Mouse (Mus musculus): ENCODE results near the gene Hrg. TPM values are rescaled to one million over a fixed set of nuclear protein-coding genes. Genes with fewer than 3 reads are reported as not detected.

Hrg gene
- polyA plus RNA-seq (2012; ENCODE audit: insufficient read depth, low replicate concordance), result not detected in 2 replicates

DNA sequence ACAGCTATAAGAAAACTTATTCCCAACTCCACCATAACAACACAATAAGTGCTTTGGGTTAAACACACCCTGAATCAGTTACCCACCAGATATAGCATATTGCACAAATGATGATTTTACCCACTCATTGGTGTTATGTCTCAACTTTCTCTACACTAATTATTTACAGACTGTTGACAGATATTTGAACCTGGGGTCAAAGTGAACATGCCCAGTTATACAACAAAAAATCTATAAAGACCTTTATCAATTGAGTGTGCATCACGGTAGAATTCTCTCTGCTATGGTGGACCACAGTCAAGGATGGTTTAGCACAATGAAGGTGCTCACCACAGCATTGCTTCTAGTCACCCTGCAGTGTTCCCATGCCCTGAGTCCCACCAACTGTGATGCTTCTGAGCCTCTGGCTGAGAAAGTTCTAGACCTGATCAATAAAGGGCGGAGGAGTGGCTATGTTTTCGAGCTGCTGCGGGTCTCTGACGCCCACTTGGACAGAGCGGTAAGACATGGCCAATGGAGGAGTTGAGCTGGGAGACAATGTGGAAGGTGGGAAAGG is at the start of gene Hrg:
Gene Hrg (plus strand): TSS at position 233 of the 556 bp plus-strand sequence.
- H3K4me1 ChIP-seq, result no peaks in the 10 kb centered on the region
- no peaks in the 10 kb centered on the region for H3K9me3 ChIP-seq
- no peaks in the 10 kb centered on the region for H3K36me3 ChIP-seq (replicated peaks; ENCODE audit: low read length)
- no peak within 1 kb of the TSS for H3K4me3 ChIP-seq (replicated peaks)
- no peak for TF ChIP-seq FLI1 (IDR thresholded peaks at IDR 0.05; ENCODE audit: low read length)
- TF ChIP-seq GATA1 (IDR thresholded peaks at IDR 0.05; ENCODE audit: borderline replicate concordance, low read length), result no peak
- H3K27me3 ChIP-seq (replicated peaks), result peaks cover 2% of the 10 kb centered on the region

DNA sequence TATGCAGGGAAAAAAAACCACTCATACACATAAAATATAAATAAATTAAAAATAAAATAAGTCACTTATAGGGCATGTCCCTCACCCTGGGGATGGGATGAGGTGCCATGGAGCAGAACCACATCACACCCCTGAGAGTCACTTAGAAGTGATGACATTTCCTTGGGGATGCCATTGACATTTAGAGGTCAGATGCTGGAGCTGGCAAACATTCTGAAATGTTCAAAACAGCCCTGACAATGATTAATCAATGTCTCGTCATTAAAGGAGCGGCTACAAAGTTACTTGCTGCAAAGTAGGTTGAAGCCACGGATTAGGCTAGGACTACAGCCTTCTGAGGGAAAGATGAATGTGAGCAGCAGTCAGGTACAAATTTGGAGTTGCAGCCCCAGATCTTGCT is 49.5 kb upstream of the Hrg start:
- no peaks in the 10 kb centered on the region for H3K9me3 ChIP-seq
- no peaks in the 10 kb centered on the region for H3K36me3 ChIP-seq (replicated peaks; ENCODE audit: low read length)
- H3K4me1 ChIP-seq, result peaks cover 13% of the 10 kb centered on the region; the same call in 1 of the 2 replicates
- TF ChIP-seq GATA1 (IDR thresholded peaks at IDR 0.05; ENCODE audit: borderline replicate concordance, low read length) (no peak), FLI1 (IDR thresholded peaks at IDR 0.05; ENCODE audit: low read length) (no peak)
- peaks cover 26% of the 10 kb centered on the region for H3K27me3 ChIP-seq (replicated peaks)
- H3K4me3 ChIP-seq (replicated peaks), result no peak overlapping the region

DNA sequence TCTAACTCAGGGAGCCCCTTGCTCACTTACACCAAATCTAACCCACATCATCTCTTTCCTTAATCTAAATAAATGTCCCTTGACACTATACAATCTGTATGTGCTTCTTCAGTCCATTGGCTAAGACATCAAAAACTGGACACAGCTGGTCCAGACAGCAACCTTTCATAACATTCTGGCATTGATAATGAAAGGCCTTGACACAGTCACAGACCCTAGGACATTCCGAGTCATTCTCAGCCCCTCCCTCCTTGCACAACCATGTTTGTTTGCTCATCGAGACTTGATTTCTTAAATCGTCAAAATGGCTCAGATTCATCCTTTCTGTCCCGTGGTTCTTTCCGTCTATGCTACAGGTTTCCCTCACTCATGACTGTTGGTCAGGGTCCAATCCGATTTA is 41.6 kb upstream of the Hrg start:
- TF ChIP-seq FLI1 (IDR thresholded peaks at IDR 0.05; ENCODE audit: low read length) (no peak), GATA1 (IDR thresholded peaks at IDR 0.05; ENCODE audit: borderline replicate concordance, low read length) (no peak)
- Histone ChIP-seq H3K4me1 (no peaks in the 10 kb centered on the region), H3K27me3 (replicated peaks) (peaks cover 7% of the 10 kb centered on the region), H3K9me3 (no peaks in the 10 kb centered on the region), H3K4me3 (replicated peaks) (no peak overlapping the region), H3K36me3 (replicated peaks; ENCODE audit: low read length) (no peaks in the 10 kb centered on the region)

DNA sequence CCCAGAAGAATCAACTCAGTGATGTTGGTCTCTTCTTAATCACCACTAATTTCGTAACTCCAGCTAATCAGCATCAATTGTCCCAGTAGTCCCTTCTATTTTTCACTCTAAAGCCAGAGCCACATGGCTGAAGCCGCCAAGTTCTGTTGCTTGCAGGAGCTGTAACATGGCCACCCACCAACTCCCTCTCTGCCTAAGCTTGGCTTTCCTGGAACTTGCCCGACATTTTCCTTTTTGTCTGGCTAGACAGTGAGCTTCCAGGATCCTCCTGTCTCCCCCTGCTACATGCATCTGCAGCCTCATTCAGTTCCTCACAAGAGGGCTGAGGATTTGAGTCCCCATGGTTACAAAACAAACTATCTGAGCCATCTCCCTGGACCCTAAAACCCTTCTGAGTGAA is 38.9 kb upstream of the Hrg start:
- no peak for TF ChIP-seq GATA1 (IDR thresholded peaks at IDR 0.05; ENCODE audit: borderline replicate concordance, low read length)
- TF ChIP-seq FLI1 (IDR thresholded peaks at IDR 0.05; ENCODE audit: low read length), result no peak
- peaks cover 2% of the 10 kb centered on the region for H3K27me3 ChIP-seq (replicated peaks)
- no peaks in the 10 kb centered on the region for H3K36me3 ChIP-seq (replicated peaks; ENCODE audit: low read length)
- H3K4me1 ChIP-seq, result no peaks in the 10 kb centered on the region
- H3K9me3 ChIP-seq, result 0 out of 2 replicates have a peak, but pooled peaks cover 4% of the 10 kb centered on the region
- no peak overlapping the region for H3K4me3 ChIP-seq (replicated peaks)

DNA sequence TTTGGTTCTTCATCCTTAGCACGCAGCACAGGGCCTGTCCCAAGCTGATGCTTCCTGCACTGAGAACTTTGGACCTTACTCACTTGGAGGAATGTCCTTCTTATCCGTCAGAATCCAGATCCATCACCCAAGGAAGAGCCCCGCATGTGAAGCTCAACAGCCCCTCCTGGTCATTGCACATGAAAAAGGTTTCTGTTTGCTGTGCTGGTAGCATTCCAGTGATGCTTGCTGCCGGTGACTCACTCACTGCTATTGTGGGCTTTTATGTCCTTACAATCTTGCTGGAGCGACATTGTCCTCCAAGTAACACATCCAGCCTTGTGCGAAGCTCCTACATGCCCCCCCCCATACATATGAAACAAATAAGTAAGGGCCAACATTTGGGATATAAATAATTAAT is 38.0 kb upstream of the Hrg start:
- TF ChIP-seq GATA1 (IDR thresholded peaks at IDR 0.05; ENCODE audit: borderline replicate concordance, low read length), result no peak
- no peak for TF ChIP-seq FLI1 (IDR thresholded peaks at IDR 0.05; ENCODE audit: low read length)
- Histone ChIP-seq H3K36me3 (replicated peaks; ENCODE audit: low read length) (no peaks in the 10 kb centered on the region), H3K27me3 (replicated peaks) (peaks cover 2% of the 10 kb centered on the region), H3K4me1 (no peaks in the 10 kb centered on the region), H3K9me3 (0 out of 2 replicates have a peak, but pooled peaks cover 6% of the 10 kb centered on the region), H3K4me3 (replicated peaks) (no peak overlapping the region)

DNA sequence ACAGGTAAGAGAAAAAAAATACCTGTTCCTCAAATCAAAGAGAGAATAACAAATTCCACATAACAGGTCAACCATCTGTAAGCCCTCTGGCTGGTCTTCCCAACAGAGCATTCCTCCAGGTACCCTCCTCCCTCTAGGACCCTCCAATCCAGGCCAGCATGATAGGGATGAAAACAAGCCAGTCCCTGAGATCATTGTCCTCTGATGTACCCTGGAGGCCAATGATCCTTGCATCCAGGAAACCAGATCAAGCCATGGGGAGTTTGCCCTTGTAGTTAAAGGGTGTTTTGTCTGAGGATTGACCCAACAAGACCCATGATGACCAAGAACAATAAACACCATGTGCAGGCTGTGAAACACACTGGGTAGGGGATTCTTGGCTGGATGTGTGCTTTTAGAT is 36.6 kb upstream of the Hrg start:
- TF ChIP-seq FLI1 (IDR thresholded peaks at IDR 0.05; ENCODE audit: low read length), result no peak
- no peak for TF ChIP-seq GATA1 (IDR thresholded peaks at IDR 0.05; ENCODE audit: borderline replicate concordance, low read length)
- peaks cover 2% of the 10 kb centered on the region for H3K27me3 ChIP-seq (replicated peaks)
- H3K36me3 ChIP-seq (replicated peaks; ENCODE audit: low read length), result no peaks in the 10 kb centered on the region
- H3K4me1 ChIP-seq, result no peaks in the 10 kb centered on the region
- no peak overlapping the region for H3K4me3 ChIP-seq (replicated peaks)
- H3K9me3 ChIP-seq, result 0 out of 2 replicates have a peak, but pooled peaks cover 7% of the 10 kb centered on the region

DNA sequence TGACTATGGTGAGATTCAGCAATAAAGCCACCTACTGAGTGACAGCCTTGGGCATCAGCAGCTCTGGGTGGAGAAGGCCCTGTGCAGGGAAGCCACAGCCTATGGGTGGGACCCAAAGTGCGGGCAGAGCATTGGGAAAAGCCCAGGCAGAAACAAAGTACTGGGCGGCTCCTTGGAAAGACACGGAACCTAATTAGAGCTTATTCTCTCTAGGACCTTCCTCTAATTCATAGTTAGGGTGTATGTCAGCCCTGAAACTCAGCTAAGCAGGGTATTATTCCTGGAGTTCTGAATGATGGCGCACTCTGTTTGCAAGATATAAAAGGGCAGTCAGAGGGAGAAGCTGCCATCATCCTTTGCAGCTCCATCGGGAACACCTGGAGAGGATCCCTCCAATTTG is 32.8 kb upstream of the Hrg start, which contains the start of gene Fetub:
Gene Fetub (plus strand): TSS at position 301 of the 400 bp plus-strand sequence.
- Histone ChIP-seq H3K4me1 (peaks cover 6% of the 10 kb centered on the region), H3K9me3 (0 out of 2 replicates have a peak, but pooled peaks cover 7% of the 10 kb centered on the region), H3K4me3 (replicated peaks) (no peak within 1 kb of the TSS), H3K36me3 (replicated peaks; ENCODE audit: low read length) (no peaks in the 10 kb centered on the region), H3K27me3 (replicated peaks) (no peaks in the 10 kb centered on the region)
- TF ChIP-seq GATA1 (IDR thresholded peaks at IDR 0.05; ENCODE audit: borderline replicate concordance, low read length), result no peak

DNA sequence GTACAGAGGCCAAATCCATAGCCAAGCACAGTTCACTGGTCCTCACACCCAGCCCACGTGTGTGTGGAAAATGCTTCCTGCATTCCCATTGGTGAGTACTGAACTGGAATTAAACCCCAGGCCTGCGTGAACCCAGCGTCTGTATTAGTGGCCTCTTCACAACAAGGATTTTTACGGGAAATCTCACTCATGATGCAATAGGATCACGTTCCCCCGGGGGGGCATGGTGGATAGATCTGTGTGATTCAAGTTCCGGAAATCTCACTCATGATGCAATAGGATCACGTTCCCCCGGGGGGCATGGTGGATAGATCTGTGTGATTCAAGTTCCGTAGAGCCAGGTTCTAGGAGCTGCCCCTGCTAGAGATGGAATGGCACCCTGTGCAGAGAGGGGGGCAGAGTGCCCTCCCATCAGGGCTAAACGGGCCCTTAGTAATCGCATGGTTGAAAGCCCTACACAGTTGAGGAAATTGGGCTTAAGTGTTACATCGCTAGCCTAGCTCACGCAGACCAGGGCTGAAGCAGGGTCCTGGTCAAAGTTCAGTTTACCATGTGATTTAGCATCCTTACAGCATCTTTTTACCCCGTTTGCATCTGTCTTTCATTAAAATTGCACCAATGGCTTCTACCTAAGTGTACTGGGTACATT is 32.1 kb upstream of the Hrg start:
- TF ChIP-seq GATA1 (IDR thresholded peaks at IDR 0.05; ENCODE audit: borderline replicate concordance, low read length) (no peak), FLI1 (IDR thresholded peaks at IDR 0.05; ENCODE audit: low read length) (no peak)
- no peak overlapping the region for H3K4me3 ChIP-seq (replicated peaks)
- no peaks in the 10 kb centered on the region for H3K36me3 ChIP-seq (replicated peaks; ENCODE audit: low read length)
- H3K9me3 ChIP-seq, result 0 out of 2 replicates have a peak, but pooled peaks cover 7% of the 10 kb centered on the region
- peaks cover 6% of the 10 kb centered on the region for H3K4me1 ChIP-seq
- H3K27me3 ChIP-seq (replicated peaks), result no peaks in the 10 kb centered on the region

DNA sequence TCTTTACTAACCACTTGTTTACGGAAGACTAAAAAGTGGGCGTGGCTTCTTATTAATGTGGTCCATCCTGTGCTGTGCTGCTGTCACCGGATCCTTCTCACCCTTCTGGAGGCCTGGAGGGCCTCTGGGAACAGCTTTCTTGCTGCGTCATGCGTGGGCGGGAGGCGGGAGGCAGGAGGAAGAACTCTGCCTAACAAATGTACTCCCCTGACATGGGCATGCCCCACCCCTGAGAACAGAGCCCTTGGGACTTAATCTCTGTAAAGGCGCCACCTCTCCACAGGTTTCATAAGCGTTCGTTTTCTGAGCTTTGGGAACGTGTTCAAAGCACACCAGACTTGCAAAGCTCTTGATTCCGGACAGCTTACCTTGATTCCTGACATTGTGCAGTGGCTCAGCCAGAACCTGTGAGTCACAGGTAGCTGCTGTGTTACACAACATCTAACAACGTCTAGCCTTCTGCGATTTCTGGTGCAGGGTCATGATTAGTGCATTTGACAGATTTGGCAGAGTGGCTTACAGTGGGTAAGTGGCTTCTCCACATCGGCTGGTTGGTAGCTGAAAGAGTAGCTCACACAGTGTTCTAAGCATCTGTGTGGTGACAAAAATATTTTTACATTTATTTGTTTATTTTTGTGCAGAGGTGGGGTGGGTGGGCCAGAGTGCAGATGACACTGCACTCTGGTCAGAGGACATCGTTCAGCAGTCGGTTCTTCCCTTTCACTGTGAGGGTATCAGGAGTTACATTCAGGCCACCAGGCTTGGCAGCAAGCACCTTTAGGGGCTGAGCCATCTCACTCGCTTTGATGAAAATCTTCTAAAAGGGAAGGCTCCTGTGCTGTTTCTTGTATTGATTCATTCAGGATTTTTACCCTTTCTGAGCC is 30.7 kb upstream of the Hrg start:
- Histone ChIP-seq H3K9me3 (0 out of 2 replicates have a peak, but pooled peaks cover 7% of the 10 kb centered on the region), H3K27me3 (replicated peaks) (no peaks in the 10 kb centered on the region), H3K4me3 (replicated peaks) (peak overlapping the region; percentile 46), H3K4me1 (peaks cover 6% of the 10 kb centered on the region), H3K36me3 (replicated peaks; ENCODE audit: low read length) (no peaks in the 10 kb centered on the region)
- TF ChIP-seq GATA1 (IDR thresholded peaks at IDR 0.05; ENCODE audit: borderline replicate concordance, low read length) (no peak), FLI1 (IDR thresholded peaks at IDR 0.05; ENCODE audit: low read length) (no peak)

All from megakaryocyte, embryonic 14.5 days (primary cell).